Mouse (Mus musculus) c-Kit-positive CD71-negative TER-119-negative erythroid progenitor cells, embryonic 14.5 days (primary cell): ENCODE measurements around the gene Myo1e.

ENCODE experiments used
- DNase-seq: peaks from one replicate; pipeline ENCODE4 v3.0.0-alpha.2; 2013; ENCODE audit warnings: low read depth

Myo1e gene

DNA sequence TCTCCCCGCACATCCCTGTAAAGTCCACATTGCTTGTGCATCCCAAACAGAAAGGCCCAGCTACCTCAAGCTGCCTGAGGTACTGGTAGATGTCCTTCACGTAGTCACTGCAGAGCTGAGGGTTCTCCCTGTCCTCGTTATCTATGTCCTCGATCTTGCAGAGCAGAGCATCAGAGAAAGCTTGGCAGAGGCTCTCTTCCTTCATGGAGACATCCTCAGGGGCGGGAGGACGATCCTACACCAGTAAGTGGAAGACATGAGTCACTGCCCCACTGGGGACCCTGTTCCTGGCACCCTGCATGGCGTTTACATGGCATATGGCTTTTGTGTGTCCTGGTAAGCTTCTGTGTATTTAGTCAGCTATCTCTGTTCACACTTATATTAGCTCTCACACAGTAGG, 205.9 kb downstream of the Myo1e start:
- no peak for DNase-seq

GRCm38 (mm10) chr9:70416412-70416811, 209.3 kb downstream of the Myo1e start:
- no peak for DNase-seq

- peak; percentile 80 for DNase-seq
Measured at GRCm38 (mm10) chr9:70421257-70422056, 214.3 kb downstream of the Myo1e start, which contains the start of gene Ccnb2. Gene Ccnb2, minus strand, starts transcription at chr9:70421547.

- no peak for DNase-seq
Measured at GRCm38 (mm10) chr9:70422661-70423060, 215.5 kb downstream of the Myo1e start.

DNA sequence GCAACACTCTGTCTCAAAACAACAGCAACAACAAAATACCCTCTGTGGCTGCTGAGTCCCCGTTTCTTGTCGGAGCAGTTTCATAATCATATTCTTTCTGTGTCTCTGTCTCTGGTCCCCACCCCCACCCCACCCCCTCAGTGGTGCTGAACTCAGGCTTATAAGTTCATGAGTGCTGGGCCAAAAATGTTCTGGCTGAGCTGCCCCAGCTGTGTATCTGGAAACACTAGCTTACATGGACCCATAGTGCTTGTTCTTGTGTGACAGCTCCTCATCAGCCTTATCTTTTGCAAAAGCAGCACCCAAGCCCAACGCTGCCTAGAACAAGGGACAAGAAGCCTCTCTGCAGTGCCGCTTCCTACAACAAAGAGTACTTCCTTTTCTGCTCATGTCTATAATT, 232.8 kb downstream of the Myo1e start:
- no peak for DNase-seq

DNA sequence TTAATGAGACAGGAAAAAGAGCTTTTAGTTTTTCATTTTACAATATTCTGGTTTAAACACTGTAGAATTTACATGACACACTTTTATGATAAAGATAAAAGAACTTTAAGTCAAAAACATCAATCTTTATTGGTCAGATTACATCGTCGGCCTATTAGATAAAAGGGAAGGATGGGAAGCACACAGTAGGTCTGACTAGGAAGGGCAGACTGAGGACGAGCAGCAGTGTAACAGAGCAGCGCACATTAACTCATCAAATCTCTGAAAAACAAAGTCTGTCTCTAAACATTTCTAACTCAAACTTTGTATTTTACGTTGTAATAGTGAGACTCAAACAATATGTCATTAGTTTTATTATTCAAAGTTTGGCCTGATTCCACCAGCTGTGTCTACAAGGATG, 241.9 kb downstream of the Myo1e start:
- DNase-seq = no peak
